Mouse (Mus musculus) C2C12 (cell line): ENCODE measurements at regions not wholly inside any gene's neighbourhood (a gene's known extent, or its start where the extent isn't known, plus 50 kb on each side); places are given as distances from the start of the nearest gene placed in this dataset.

Source experiments
- H3K27me3 ChIP-seq: one replicate; pipeline ENCODE4 v1.6.1; 2011; ENCODE audit not compliant: control insufficient read depth, insufficient read depth, insufficient read length
- H3K36me3 ChIP-seq: one replicate; pipeline ENCODE4 v1.6.1; 2011; ENCODE audit not compliant: control insufficient read depth, insufficient read depth
- H3K4me3 ChIP-seq: one replicate; pipeline ENCODE4 v1.5.1; 2011; ENCODE audit warnings: mild to moderate bottlenecking, control low read depth; ENCODE audit not compliant: poor library complexity, insufficient read depth, severe bottlenecking
- H3K79me2 ChIP-seq: one replicate; pipeline ENCODE4 v1.6.1; 2011; ENCODE audit not compliant: control insufficient read depth, insufficient read depth
- H3K79me3 ChIP-seq: one replicate; pipeline ENCODE4 v1.6.1; 2011; ENCODE audit warnings: low read depth, control low read depth
- H3ac ChIP-seq: one replicate; pipeline ENCODE3; 2011; ENCODE audit warnings: low read depth; ENCODE audit not compliant: control insufficient read depth, insufficient read length
- CEBPB ChIP-seq: IDR thresholded peaks from one replicate; pipeline ENCODE4 v1.6.1; 2011; ENCODE audit warnings: low read depth, mild to moderate bottlenecking, control low read depth, moderate library complexity
- CTCF ChIP-seq: IDR thresholded peaks from one replicate; pipeline ENCODE4 v1.5.1; 2011; ENCODE audit not compliant: control insufficient read depth, insufficient read depth, insufficient read length
- FOSL1 ChIP-seq: IDR thresholded peaks from one replicate; pipeline ENCODE4 v1.8.0; 2011; ENCODE audit warnings: mild to moderate bottlenecking, low read length; ENCODE audit not compliant: poor library complexity, insufficient read depth, severe bottlenecking
- MAX ChIP-seq: IDR thresholded peaks from one replicate; pipeline ENCODE4 v1.6.1; 2011; ENCODE audit warnings: mild to moderate bottlenecking, control low read depth
- MYOD1 ChIP-seq: IDR thresholded peaks from one replicate; pipeline ENCODE4 v1.6.1; 2011; ENCODE audit warnings: low read depth; ENCODE audit not compliant: control insufficient read depth, insufficient read length
- MYOG ChIP-seq: IDR thresholded peaks from one replicate; pipeline ENCODE4 v1.6.1; 2011; ENCODE audit not compliant: control insufficient read depth, insufficient read length; ENCODE audit errors: extremely low read depth
- USF1 ChIP-seq: IDR thresholded peaks from one replicate; pipeline ENCODE4 v1.6.1; 2011; ENCODE audit warnings: low read depth, mild to moderate bottlenecking, control low read depth, moderate library complexity

DNA sequence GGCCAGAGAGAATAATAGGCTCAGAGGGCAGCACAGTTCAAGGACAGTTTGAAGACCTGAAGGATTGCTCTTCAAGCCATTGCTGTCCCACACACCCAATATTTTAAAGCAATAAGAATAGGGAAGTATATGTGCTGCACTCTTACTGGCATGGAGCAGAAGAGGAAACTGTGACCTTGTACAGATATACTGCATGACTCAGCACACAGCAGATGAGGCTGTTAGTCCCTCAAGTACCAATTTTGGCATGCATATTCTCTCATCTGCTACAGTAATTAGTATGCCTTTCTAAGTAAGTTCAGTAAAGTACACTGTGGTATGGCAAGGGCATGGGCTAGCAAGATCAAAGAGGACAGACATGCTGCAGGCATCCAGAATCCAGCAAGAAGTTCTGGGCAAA, 669.5 kb downstream of the Serpinb8 start:
- Histone ChIP-seq H3K79me3 (no peaks in the 10 kb centered on the region), H3ac (no peak overlapping the region), H3K4me3 (no peak overlapping the region)

DNA sequence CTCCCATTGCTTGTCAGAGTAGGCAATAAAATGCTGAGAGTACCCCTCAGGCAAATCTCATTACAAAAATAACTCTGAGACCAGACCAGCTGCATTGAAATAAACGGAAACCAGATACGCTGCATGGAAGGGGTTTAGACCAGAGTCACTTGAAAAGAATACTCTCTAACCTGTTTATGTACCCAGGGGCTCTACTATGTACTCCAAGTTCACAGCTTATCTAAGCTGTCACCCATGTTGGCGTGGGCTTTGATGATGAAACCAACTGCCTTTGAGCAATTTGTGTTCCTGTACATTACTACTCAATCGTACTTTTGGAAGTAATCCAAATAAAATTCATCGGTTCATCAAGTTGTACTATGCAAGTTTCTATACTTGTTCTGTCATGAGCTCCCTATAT, 692.3 kb downstream of the Serpinb8 start:
- no peaks in the 10 kb centered on the region for H3K79me3 ChIP-seq
- no peaks in the 10 kb centered on the region for H3K36me3 ChIP-seq
- H3ac ChIP-seq, result no peak overlapping the region
- TF ChIP-seq MYOD1 (no peak), CEBPB (no peak), USF1 (no peak), FOSL1 (no peak), MAX (no peak), MYOG (no peak), CTCF (no peak)
- H3K27me3 ChIP-seq, result no peaks in the 10 kb centered on the region
- H3K79me2 ChIP-seq, result no peaks in the 10 kb centered on the region
- H3K4me3 ChIP-seq, result no peak overlapping the region

More for the DNA sequence above, 669.5 kb downstream of the Serpinb8 start:
- Histone ChIP-seq H3K36me3 (no peaks in the 10 kb centered on the region), H3K79me2 (no peaks in the 10 kb centered on the region), H3K27me3 (no peaks in the 10 kb centered on the region)
- TF ChIP-seq USF1, result no peak
- no peak for TF ChIP-seq MYOG
- no peak for TF ChIP-seq MAX
- no peak for TF ChIP-seq FOSL1
- no peak for TF ChIP-seq MYOD1
- TF ChIP-seq CEBPB, result no peak
- no peak for TF ChIP-seq CTCF

GRCm38 (mm10) chr1:108286571-108286970, 696.8 kb downstream of the Serpinb8 start:
- Histone ChIP-seq H3K79me3 (no peaks in the 10 kb centered on the region), H3K27me3 (no peaks in the 10 kb centered on the region), H3ac (no peak overlapping the region), H3K4me3 (no peak overlapping the region), H3K36me3 (no peaks in the 10 kb centered on the region), H3K79me2 (no peaks in the 10 kb centered on the region)
- TF ChIP-seq MYOG (no peak), USF1 (no peak)
